Comparison of ENCODE assay signal across 8 mouse cellular contexts in the genomic region with DNA sequence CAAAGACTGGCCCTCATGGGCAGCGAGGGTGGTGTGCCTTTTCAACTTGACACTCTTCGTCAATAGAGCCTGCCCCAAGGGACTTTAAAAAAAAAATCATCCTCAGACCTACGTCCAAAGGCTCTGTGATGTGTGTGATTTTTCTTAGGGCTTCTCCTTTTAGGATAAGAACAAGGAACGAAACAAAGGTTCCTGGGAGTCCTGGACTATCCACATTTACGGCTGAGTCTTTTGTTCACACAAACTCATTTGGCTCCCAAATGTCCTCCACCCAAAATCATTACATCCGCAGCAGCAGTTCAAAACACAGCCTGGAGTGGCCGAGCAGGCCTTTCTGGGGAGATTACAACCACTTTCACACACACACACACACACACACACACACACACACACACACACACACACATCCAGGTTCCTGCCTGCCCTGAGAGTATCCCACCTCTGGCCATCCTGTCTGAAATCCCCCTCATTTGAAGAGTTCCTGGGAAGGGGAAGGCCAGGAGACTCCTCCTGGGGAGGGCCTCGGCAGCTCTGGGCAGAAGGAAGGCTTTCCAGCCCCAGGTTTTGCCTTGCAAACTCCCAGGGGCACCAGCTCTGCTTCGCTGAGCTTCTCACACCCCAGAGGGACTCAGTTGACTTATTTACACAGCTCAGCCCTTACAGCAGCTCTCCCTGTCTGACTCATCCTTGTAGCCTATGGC. TPM values are rescaled to one million over a fixed set of nuclear protein-coding genes. Genes with fewer than 3 reads are reported as not detected.
A peak's percentile ranks its signal among the peaks of the same experiment; 100 is the strongest.
DNase-seq lines count a peak whose midpoint lies in the region; ATAC-seq and TF ChIP-seq lines count a peak whose summit lies in the region.
"Had no signal": no experiment of that assay in that cellular context is flagged by ENCODE, and none has a peak within 500 bp of the region (broad histone marks: within the 10 kb centered on the region; RNA-seq: fewer than 3 reads in every experiment).

No protein-coding gene starts in this region.

- H3K9me3 ChIP-seq in lung, embryonic 14.5 days (ENCODE audit: low read depth, low read length), result no peaks in the 10 kb centered on the region
- no peaks in the 10 kb centered on the region for H3K9me3 ChIP-seq in forebrain, embryonic 12.5 days
- H3K9me3 ChIP-seq in hindbrain, embryonic 10.5 days, result no peaks in the 10 kb centered on the region
- no peaks in the 10 kb centered on the region for H3K9me3 ChIP-seq in midbrain, embryonic 16.5 days (replicated peaks; ENCODE audit: control insufficient read depth, low read length, poor library complexity, severe bottlenecking)

- no peak for ATAC-seq in lung, embryonic 14.5 days (ENCODE audit: insufficient read depth)
- no peak for ATAC-seq in forebrain, embryonic 12.5 days (ENCODE audit: low FRiP score)
- no peak for ATAC-seq in midbrain, embryonic 16.5 days
- ATAC-seq in erythroblast, adult 5-6 weeks (replicated peaks; ENCODE audit: low FRiP score, poor library complexity, severe bottlenecking), result no peak

- no peak for TF ChIP-seq CTCF in lung, embryonic 14.5 days (IDR thresholded peaks at IDR 0.05; ENCODE audit: low read depth)

- peaks cover 10% of the 10 kb centered on the region for H3K4me1 ChIP-seq in lung, embryonic 14.5 days (ENCODE audit: insufficient read depth)
- H3K4me1 ChIP-seq in forebrain, embryonic 12.5 days, result peaks cover 72% of the 10 kb centered on the region
- peaks cover 63% of the 10 kb centered on the region for H3K4me1 ChIP-seq in hindbrain, embryonic 10.5 days (replicated peaks)
- no peaks in the 10 kb centered on the region; the same call in none of the 2 replicates for H3K4me1 ChIP-seq in midbrain, embryonic 16.5 days (ENCODE audit: control insufficient read depth, insufficient read depth, low read length)

- no peak overlapping the region for H3K9ac ChIP-seq in lung, embryonic 14.5 days
- no peak overlapping the region for H3K9ac ChIP-seq in forebrain, embryonic 12.5 days
- no peak overlapping the region for H3K9ac ChIP-seq in midbrain, embryonic 16.5 days (ENCODE audit: low read depth, low read length)

- peak; percentile 19 for DNase-seq in lung, embryonic 14.5 days
- no peak for DNase-seq in lung, postnatal 25 days (ENCODE audit: low spot score)
- DNase-seq in hindbrain, embryonic 10.5 days (ENCODE audit: low spot score), result no peak
- no peak for DNase-seq in urinary bladder, postnatal 4 days (ENCODE audit: low spot score in 2 of 2)
- DNase-seq: right cerebral cortex, adult 18-20 months had no signal

- 44% methylated on average over 9 of the region's 9 CpGs for WGBS in lung, embryonic 14.5 days
- WGBS in forebrain, embryonic 12.5 days, result 40% methylated on average over 9 of the region's 9 CpGs
- 38% methylated on average over 9 of the region's 9 CpGs for WGBS in hindbrain, embryonic 10.5 days
- WGBS in midbrain, embryonic 16.5 days, result 20% methylated on average over 9 of the region's 9 CpGs

- H3K4me2 ChIP-seq in lung, embryonic 14.5 days, result 0 out of 2 replicates have a peak overlapping the region, but pooled peaks have one; percentile 23
- H3K4me2 ChIP-seq in forebrain, embryonic 12.5 days, result no peak overlapping the region
- no peak overlapping the region for H3K4me2 ChIP-seq in midbrain, embryonic 16.5 days (ENCODE audit: low read length)

- H3K4me3 ChIP-seq in lung, embryonic 14.5 days (ENCODE audit: low read depth, low read length), result no peak overlapping the region
- no peak overlapping the region for H3K4me3 ChIP-seq in forebrain, embryonic 12.5 days (replicated peaks)
- no peak overlapping the region for H3K4me3 ChIP-seq in hindbrain, embryonic 10.5 days
- no peak overlapping the region for H3K4me3 ChIP-seq in midbrain, embryonic 16.5 days (ENCODE audit: low read depth, low read length)

- H3K36me3 ChIP-seq in lung, embryonic 14.5 days (ENCODE audit: insufficient read depth), result no peaks in the 10 kb centered on the region
- H3K36me3 ChIP-seq in forebrain, embryonic 12.5 days (replicated peaks), result peaks cover 9% of the 10 kb centered on the region; the same call in 1 of the 2 replicates
- H3K36me3 ChIP-seq in hindbrain, embryonic 10.5 days, result peaks cover 43% of the 10 kb centered on the region
- no peaks in the 10 kb centered on the region for H3K36me3 ChIP-seq in midbrain, embryonic 16.5 days (ENCODE audit: control insufficient read depth, insufficient read depth, low read length)

- no peaks in the 10 kb centered on the region for H3K27me3 ChIP-seq in lung, embryonic 14.5 days (ENCODE audit: insufficient read depth, low read length)
- no peaks in the 10 kb centered on the region for H3K27me3 ChIP-seq in forebrain, embryonic 12.5 days
- H3K27me3 ChIP-seq in hindbrain, embryonic 10.5 days (ENCODE audit: insufficient read depth, poor library complexity, severe bottlenecking), result no peaks in the 10 kb centered on the region
- no peaks in the 10 kb centered on the region for H3K27me3 ChIP-seq in midbrain, embryonic 16.5 days (ENCODE audit: control insufficient read depth, insufficient read depth, low read depth, low read length)

- H3K27ac ChIP-seq in lung, embryonic 14.5 days (ENCODE audit: low read depth), result peak overlapping the region; percentile 73; the same call in 1 of the 2 replicates
- peak overlapping the region; percentile 70 for H3K27ac ChIP-seq in forebrain, embryonic 12.5 days
- H3K27ac ChIP-seq in hindbrain, embryonic 10.5 days, result peak overlapping the region; percentile 83
- H3K27ac ChIP-seq in midbrain, embryonic 16.5 days (ENCODE audit: low read length), result peak overlapping the region; percentile 25

RNA-seq across cellular contexts. Expression of a gene that starts 13.6 kb away (rescaled TPM):
- 24.4 and 25.4 TPM in 2 replicates for polyA plus RNA-seq in lung, embryonic 14.5 days (2014; fragmentation: Nextera tagmentation; extraction: Ambion mirVana)
- 36.5 and 37.7 TPM in 2 replicates for polyA plus RNA-seq in forebrain, embryonic 12.5 days (2016; fragmentation: Nextera tagmentation; extraction: Ambion mirVana)
- 21.9 and 22.8 TPM in 2 replicates for polyA plus RNA-seq in hindbrain, embryonic 10.5 days (2016; fragmentation: Nextera tagmentation; extraction: Ambion mirVana)
- polyA plus RNA-seq in midbrain, embryonic 16.5 days (2015; fragmentation: Nextera tagmentation; extraction: Ambion mirVana), result 9.4 and 12.4 TPM in 2 replicates
- 3.7 and 7.5 TPM in 2 replicates for total RNA-seq in erythroblast, adult 5-6 weeks (2015; ENCODE audit: low replicate concordance)
- 2.4 and 6.4 TPM in 2 replicates for total RNA-seq in erythroblast, adult 5-6 weeks (2017; ENCODE audit: low replicate concordance)

Comparison
In these comparisons a context has a peak if more than half of its experiments do, and no peak if none do; other contexts are left out.
1. H3K27ac ChIP-seq: peak in every context shown above with its lines; median percentile 83 in hindbrain, embryonic 10.5 days; 73 in lung, embryonic 14.5 days; 70 in forebrain, embryonic 12.5 days; 25 in midbrain, embryonic 16.5 days.